Mouse (Mus musculus) pancreas, adult 10 weeks (tissue): ENCODE data around the gene Epb41l2. TPM values are rescaled to one million over a fixed set of nuclear protein-coding genes. Genes with fewer than 3 reads are reported as not detected.

Experiments used
- polyA plus RNA-seq: library from polyadenylated mRNA; stranded (reverse); fragments of 350-450 nt; fragmentation: Illumina TruSeq; extraction: RNeasy Lipid Tissue Mini Kit (QIAGEN cat#74804); gene quantifications from one replicate; pipeline ENCODE4 v1.2.3, GENCODE M21; 2015; ENCODE audit warnings: low read depth, low replicate concordance; ENCODE audit not compliant: insufficient read depth

Gene Epb41l2
- 22.8 TPM for polyA plus RNA-seq

DNA sequence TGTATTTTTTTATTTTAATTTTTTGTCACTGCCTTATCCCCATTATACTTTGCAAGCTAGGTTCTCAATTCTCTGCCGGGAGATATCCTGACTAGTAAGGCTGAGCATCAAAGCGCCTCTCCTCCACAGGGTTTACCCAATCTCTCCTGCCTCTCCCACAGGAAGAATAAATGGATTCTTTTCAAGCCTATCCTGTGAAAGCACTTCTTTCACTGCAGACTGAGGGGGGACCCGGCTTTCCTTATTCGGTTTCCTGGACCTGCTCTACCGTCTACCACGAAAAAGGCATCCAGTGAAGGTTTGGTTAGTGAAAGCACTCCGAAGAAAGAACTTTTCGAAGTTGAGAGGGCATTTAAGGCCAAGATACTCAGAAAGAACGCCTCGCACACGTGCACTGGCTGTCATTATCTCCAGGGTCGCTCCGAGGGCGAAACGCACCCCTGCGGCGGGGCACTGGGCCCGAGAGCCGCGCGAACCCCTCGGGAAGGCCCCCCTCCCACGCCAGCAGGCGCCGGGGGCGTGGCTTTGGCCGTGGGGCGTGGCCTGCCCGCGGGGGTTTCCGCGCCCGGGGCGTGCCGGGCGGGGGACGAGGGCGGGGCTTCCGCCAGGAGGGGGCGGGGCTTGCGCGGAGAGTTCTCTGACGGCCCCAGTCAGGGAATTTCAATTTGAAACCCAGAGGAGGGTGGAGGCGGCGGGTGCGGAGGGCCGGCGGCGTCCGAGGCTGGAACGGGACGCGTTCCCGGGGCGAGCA, at the start of gene Epb41l2:
Gene Epb41l2, plus strand, starts transcription at position 591 of the 751 bp plus-strand sequence.

DNA sequence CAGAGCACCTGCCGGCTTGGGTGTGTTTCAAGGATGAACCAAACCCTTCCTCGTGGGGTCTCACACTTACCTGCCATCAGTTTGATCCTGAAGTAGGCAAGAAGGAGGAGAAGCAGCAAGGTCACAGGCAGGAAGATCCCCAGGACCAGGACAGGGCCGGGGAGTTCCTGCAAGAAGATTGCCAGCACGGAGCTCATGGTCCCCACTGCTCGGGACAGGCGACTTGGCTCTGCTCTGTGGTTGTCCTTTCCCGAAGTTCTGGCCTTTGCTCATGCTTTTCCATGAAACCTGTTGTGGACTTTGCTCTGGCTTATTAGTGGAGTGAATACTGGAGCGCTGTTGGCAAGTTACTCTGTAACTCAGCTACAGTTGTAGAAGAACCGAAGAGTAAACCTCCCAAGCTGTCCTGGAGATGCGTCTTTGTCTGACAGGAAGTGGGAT, 176.3 kb downstream of the Epb41l2 start, which contains the start of gene Smlr1:
Gene Smlr1, minus strand, starts transcription at position 377 of the 441 bp plus-strand sequence.

Other genes with a start within 250 kb of the Epb41l2 start
- gene Akap7, start 51.9 kb upstream of the Epb41l2 start, polyA plus RNA-seq = 13.3 TPM
- gene Smlr1, start 176.5 kb downstream of the Epb41l2 start, polyA plus RNA-seq = not detected